Mouse (Mus musculus) cerebellum, adult 11 months (tissue): ENCODE results near the gene Acsf2.

Experiments
- DNase-seq: peaks from one replicate; pipeline ENCODE4 v3.0.0; 2022

Gene Acsf2

GRCm38 (mm10) chr11:94547271-94547670 is 54.4 kb downstream of the Acsf2 start:
- DNase-seq, result no peak

GRCm38 (mm10) chr11:94546381-94546780 is 55.3 kb downstream of the Acsf2 start:
- no peak for DNase-seq

GRCm38 (mm10) chr11:94544422-94544821 is 57.2 kb downstream of the Acsf2 start:
- DNase-seq, result peak; percentile 35

GRCm38 (mm10) chr11:94543932-94544331 is 57.7 kb downstream of the Acsf2 start:
- DNase-seq, result peak; percentile 95

GRCm38 (mm10) chr11:94543344-94543743 is 58.3 kb downstream of the Acsf2 start:
- DNase-seq, result no peak

- no peak for DNase-seq
Measured at GRCm38 (mm10) chr11:94542400-94542799, 59.3 kb downstream of the Acsf2 start.

- DNase-seq, result no peak
Measured at GRCm38 (mm10) chr11:94539761-94540160, 61.9 kb downstream of the Acsf2 start.

GRCm38 (mm10) chr11:94538733-94539292 is 62.9 kb downstream of the Acsf2 start:
- no peak for DNase-seq

GRCm38 (mm10) chr11:94533171-94533570 is 68.5 kb downstream of the Acsf2 start:
- no peak for DNase-seq

- DNase-seq, result no peak
Measured at GRCm38 (mm10) chr11:94528879-94529278, 72.8 kb downstream of the Acsf2 start.

- DNase-seq, result no peak
Measured at GRCm38 (mm10) chr11:94526171-94526879, 75.3 kb downstream of the Acsf2 start.

- peak; percentile 64 for DNase-seq
Measured at GRCm38 (mm10) chr11:94521219-94521843, 80.3 kb downstream of the Acsf2 start, which contains the start of gene Mycbpap. TSS of gene Mycbpap (minus strand) at chr11:94521742.

- no peak for DNase-seq
Measured at GRCm38 (mm10) chr11:94513452-94513851, 88.2 kb downstream of the Acsf2 start.

- DNase-seq, result no peak
Measured at GRCm38 (mm10) chr11:94508976-94509375, 92.7 kb downstream of the Acsf2 start.
